ENCODE assay signal across 19 mouse cellular contexts in genomic region chr7:30832684-30833083, GRCm38 (mm10). TPM values are rescaled to one million over a fixed set of nuclear protein-coding genes. Genes with fewer than 3 reads are reported as not detected.
"Had no signal": no experiment of that assay in that cellular context is flagged by ENCODE, and none has a peak within 500 bp of the region (broad histone marks: within the 10 kb centered on the region; RNA-seq: fewer than 3 reads in every experiment).

No protein-coding gene starts in this region.

RNA-seq across cellular contexts. Expression of gene Ffar2, which starts 9.1 kb away (rescaled TPM):
- total RNA-seq: layer of hippocampus, adult 18-20 months; layer of hippocampus, postnatal 14 days; left cerebral cortex, adult 8-10 months; left cerebral cortex, postnatal 4 days had no signal
- polyA plus RNA-seq: limb, embryonic 12.5 days; limb, embryonic 15.5 days; midbrain, embryonic 12.5 days; midbrain, embryonic 15.5 days had no signal

RNA-seq across cellular contexts. Expression of gene Ffar3, which starts 23.3 kb away (rescaled TPM):
- total RNA-seq: layer of hippocampus, adult 18-20 months; left cerebral cortex, adult 8-10 months; left cerebral cortex, postnatal 4 days; megakaryocyte, adult 5-6 weeks had no signal
- polyA plus RNA-seq: limb, embryonic 12.5 days; limb, embryonic 15.5 days; liver, embryonic 11.5 days; liver, embryonic 16.5 days; lung, embryonic 14.5 days; lung, postnatal 0 days; macrophage; midbrain, embryonic 12.5 days; midbrain, embryonic 15.5 days; neural tube, embryonic 12.5 days; neural tube, embryonic 15.5 days; thymus, postnatal 0 days had no signal

RNA-seq across cellular contexts. Expression of gene Ffar1, which starts 28.7 kb away (rescaled TPM):
- total RNA-seq: layer of hippocampus, adult 18-20 months; layer of hippocampus, postnatal 14 days; left cerebral cortex, adult 8-10 months; left cerebral cortex, postnatal 14 days; left cerebral cortex, postnatal 4 days had no signal
- polyA plus RNA-seq: kidney, embryonic 16.5 days; limb, embryonic 12.5 days; limb, embryonic 15.5 days; liver, embryonic 11.5 days; liver, embryonic 16.5 days; lung, embryonic 14.5 days; lung, postnatal 0 days; macrophage; midbrain, embryonic 12.5 days; midbrain, embryonic 15.5 days; neural tube, embryonic 12.5 days; neural tube, embryonic 15.5 days; thymus, postnatal 0 days had no signal

RNA-seq across cellular contexts. Expression of gene Krtdap, which starts 45.0 kb away (rescaled TPM):
- total RNA-seq: layer of hippocampus, adult 18-20 months; layer of hippocampus, postnatal 14 days; left cerebral cortex, adult 8-10 months; left cerebral cortex, postnatal 14 days; left cerebral cortex, postnatal 4 days; megakaryocyte, adult 5-6 weeks had no signal
- polyA plus RNA-seq: limb, embryonic 12.5 days; liver, embryonic 11.5 days; lung, embryonic 14.5 days; macrophage; midbrain, embryonic 12.5 days; neural tube, embryonic 12.5 days had no signal

RNA-seq across cellular contexts. Expression of gene Cd22, which starts 47.5 kb away (rescaled TPM):
- total RNA-seq: layer of hippocampus, adult 18-20 months; layer of hippocampus, postnatal 14 days; left cerebral cortex, postnatal 14 days had no signal
- polyA plus RNA-seq: midbrain, embryonic 12.5 days; midbrain, embryonic 15.5 days; neural tube, embryonic 12.5 days had no signal
